In genomic region chr11:70755645-70756044, GRCm38 (mm10) we compare ENCODE assay signal across 9 mouse cellular contexts. TPM values are rescaled to one million over a fixed set of nuclear protein-coding genes. Genes with fewer than 3 reads are reported as not detected.
DNase-seq lines count a peak whose midpoint lies in the region; ATAC-seq and TF ChIP-seq lines count a peak whose summit lies in the region.
"Had no signal": no experiment of that assay in that cellular context is flagged by ENCODE, and none has a peak within 500 bp of the region (broad histone marks: within the 10 kb centered on the region; RNA-seq: fewer than 3 reads in every experiment).

No protein-coding gene starts in this region.

- 7% methylated on average over 7 of the region's 7 CpGs for WGBS in midbrain, embryonic 16.5 days
- 6% methylated on average over 7 of the region's 7 CpGs for WGBS in spleen, adult 2 months

- TF ChIP-seq CTCF in bone marrow macrophage, adult 2 months (IDR thresholded peaks at IDR 0.05; ENCODE audit: low read depth, low read length), result peak; percentile 79
- TF ChIP-seq CTCF in spleen, adult 2 months (IDR thresholded peaks at IDR 0.05; ENCODE audit: extremely low read depth, insufficient read depth, insufficient read length, insufficient replicate concordance), result peak; percentile 94; the same call in 1 of the 2 replicates

- H3K4me2 ChIP-seq in midbrain, embryonic 16.5 days (ENCODE audit: low read length), result peak overlapping the region; percentile 18; the same call in 1 of the 2 replicates
- H3K4me2 ChIP-seq: neural tube, embryonic 12.5 days had no signal

- H3K9me3 ChIP-seq in midbrain, embryonic 16.5 days (replicated peaks; ENCODE audit: control insufficient read depth, low read length, poor library complexity, severe bottlenecking), result no peaks in the 10 kb centered on the region
- H3K9me3 ChIP-seq: neural tube, embryonic 12.5 days had no signal

- peaks cover 10% of the 10 kb centered on the region for H3K4me1 ChIP-seq in bone marrow macrophage, adult 2 months (ENCODE audit: control insufficient read depth, insufficient read depth, low read length)
- no peaks in the 10 kb centered on the region for H3K4me1 ChIP-seq in midbrain, embryonic 16.5 days (ENCODE audit: control insufficient read depth, insufficient read depth, low read length)
- no peaks in the 10 kb centered on the region for H3K4me1 ChIP-seq in spleen, adult 2 months (ENCODE audit: control insufficient read depth, insufficient read depth, insufficient read length)
- H3K4me1 ChIP-seq: neural tube, embryonic 12.5 days had no signal

- no peak overlapping the region for H3K4me3 ChIP-seq in bone marrow macrophage, adult 2 months (ENCODE audit: insufficient read depth, low read length)
- no peak overlapping the region for H3K4me3 ChIP-seq in midbrain, embryonic 16.5 days (ENCODE audit: low read depth, low read length)
- no peak overlapping the region for H3K4me3 ChIP-seq in spleen, adult 2 months (ENCODE audit: extremely low read depth, insufficient read depth, insufficient read length)
- H3K4me3 ChIP-seq: neural tube, embryonic 12.5 days had no signal

- no peaks in the 10 kb centered on the region for H3K36me3 ChIP-seq in midbrain, embryonic 16.5 days (ENCODE audit: control insufficient read depth, insufficient read depth, low read length)
- H3K36me3 ChIP-seq in spleen, adult 2 months (ENCODE audit: control insufficient read depth, insufficient read depth, low read length), result no peaks in the 10 kb centered on the region
- H3K36me3 ChIP-seq: neural tube, embryonic 12.5 days had no signal

- H3K27me3 ChIP-seq in midbrain, embryonic 16.5 days (ENCODE audit: control insufficient read depth, insufficient read depth, low read depth, low read length), result no peaks in the 10 kb centered on the region
- H3K27me3 ChIP-seq in spleen, adult 2 months (ENCODE audit: control insufficient read depth, insufficient read depth, low read length), result no peaks in the 10 kb centered on the region
- H3K27me3 ChIP-seq: neural tube, embryonic 12.5 days had no signal

- intact Hi-C loops in left cerebral cortex, postnatal 25 days (cut with DNase I), result loop anchor here (2.0 to 5.0 kb wide), 5 partner anchors 68 to 343 kb away; partner anchors contain the start of genes Arrb2, Camta2, Gltpd2 and Pelp1

- no peak overlapping the region for H3K27ac ChIP-seq in bone marrow macrophage, adult 2 months (ENCODE audit: insufficient read depth, low read depth, low read length)
- no peak overlapping the region for H3K27ac ChIP-seq in midbrain, embryonic 16.5 days (ENCODE audit: low read length)
- no peak overlapping the region for H3K27ac ChIP-seq in spleen, adult 2 months (ENCODE audit: insufficient read depth, low read length)
- H3K27ac ChIP-seq: neural tube, embryonic 12.5 days had no signal

- DNase-seq in heart, adult 18-20 months, result peak; percentile 71 to 94
- DNase-seq in heart, adult 11 months, result no peak
- peak; percentile 71 to 86 for DNase-seq in left cerebral cortex, postnatal 25 days (ENCODE audit: low spot score in 2 of 2)
- peak; percentile 54 to 80 for DNase-seq in spleen, adult 2 months (ENCODE audit: low read depth in 1 of 2, low spot score in 2 of 2)

- peak overlapping the region; percentile 33; the same call in 1 of the 2 replicates for H3K9ac ChIP-seq in midbrain, embryonic 16.5 days (ENCODE audit: low read depth, low read length)
- H3K9ac ChIP-seq: neural tube, embryonic 12.5 days had no signal

- ATAC-seq in erythroid progenitor cell, adult 5-6 weeks (replicated peaks; ENCODE audit: low FRiP score, poor library complexity, severe bottlenecking), result peak; percentile 73; the same call in 1 of the 2 replicates
- peak; percentile 73 to 92 for ATAC-seq in hematopoietic stem cell, adult 5-6 weeks (replicated peaks in 1 of 2; ENCODE audit: insufficient read depth in 1 of 2, low FRiP score in 2 of 2, low TSS enrichment in 1 of 2, low read depth in 1 of 2, poor library complexity in 2 of 2, severe bottlenecking in 2 of 2)
- ATAC-seq in midbrain, embryonic 16.5 days, result peak; percentile 77

- TF ChIP-seq POLR2A in bone marrow macrophage, adult 2 months (IDR thresholded peaks at IDR 0.05; ENCODE audit: borderline replicate concordance, low read depth, low read length), result no peak
- no peak for TF ChIP-seq POLR2A in spleen, adult 2 months (IDR thresholded peaks at IDR 0.05; ENCODE audit: low read depth, low read length)

RNA-seq across cellular contexts. Expression of gene Zfp3, which starts 8.4 kb away (rescaled TPM):
- 1 to 10 TPM; 7.5 to 7.7 TPM for total RNA-seq in heart, adult 18-20 months (2021)
- polyA plus RNA-seq in bone marrow macrophage, adult 2 months (2012; ENCODE audit: insufficient read depth, insufficient read length, missing spikeins), result 2.7 and 3.3 TPM in 2 replicates
- 1.8 TPM in 1 of 2 replicates, not detected in the other for total RNA-seq in erythroid progenitor cell, adult 5-6 weeks (2015; ENCODE audit: low replicate concordance)
- 0.30 and 0.90 TPM in 2 replicates for total RNA-seq in erythroid progenitor cell, adult 5-6 weeks (2017; ENCODE audit: low replicate concordance)
- 3.7 and 8.3 TPM in 2 replicates for total RNA-seq in hematopoietic stem cell, adult 5-6 weeks (2017)
- total RNA-seq in left cerebral cortex, postnatal 25 days (2021), result 10 to 100 TPM; 16.4 to 17.2 TPM
- 14.6 and 17.4 TPM in 2 replicates for polyA plus RNA-seq in midbrain, embryonic 16.5 days (2015; fragmentation: Nextera tagmentation; extraction: Ambion mirVana)
- 1.2 and 1.4 TPM in 2 replicates for polyA plus RNA-seq in spleen, adult 2 months (2012; rRNA removed)

RNA-seq across cellular contexts. Expression of gene Kif1c, which starts 55.3 kb away (rescaled TPM):
- 100 to 1,000 TPM; 469 to 485 TPM for total RNA-seq in heart, adult 18-20 months (2021)
- 56.2 and 57.9 TPM in 2 replicates for polyA plus RNA-seq in bone marrow macrophage, adult 2 months (2012; ENCODE audit: insufficient read depth, insufficient read length, missing spikeins)
- 1.1 and 1.7 TPM in 2 replicates for total RNA-seq in erythroid progenitor cell, adult 5-6 weeks (2015; ENCODE audit: low replicate concordance)
- total RNA-seq in erythroid progenitor cell, adult 5-6 weeks (2017; ENCODE audit: low replicate concordance), result 2.7 and 3.6 TPM in 2 replicates
- total RNA-seq in hematopoietic stem cell, adult 5-6 weeks (2017), result 6.7 and 7.3 TPM in 2 replicates
- 10 to 100 TPM; 51.3 to 53.2 TPM for total RNA-seq in left cerebral cortex, postnatal 25 days (2021)
- polyA plus RNA-seq in midbrain, embryonic 16.5 days (2015; fragmentation: Nextera tagmentation; extraction: Ambion mirVana), result 1.3 and 1.5 TPM in 2 replicates
- 17.5 and 19.5 TPM in 2 replicates for polyA plus RNA-seq in spleen, adult 2 months (2012; rRNA removed)

RNA-seq across cellular contexts. Expression of gene Inca1, which starts 55.7 kb away (rescaled TPM):
- 1 to 10 TPM; 6.1 to 7.7 TPM for total RNA-seq in heart, adult 18-20 months (2021)
- polyA plus RNA-seq in bone marrow macrophage, adult 2 months (2012; ENCODE audit: insufficient read depth, insufficient read length, missing spikeins), result 1.7 TPM in 1 of 2 replicates, not detected in the other
- total RNA-seq in erythroid progenitor cell, adult 5-6 weeks (2015; ENCODE audit: low replicate concordance), result not detected in 2 replicates
- not detected in 2 replicates for total RNA-seq in erythroid progenitor cell, adult 5-6 weeks (2017; ENCODE audit: low replicate concordance)
- 0.25 TPM in 1 of 2 replicates, not detected in the other for total RNA-seq in hematopoietic stem cell, adult 5-6 weeks (2017)
- total RNA-seq in left cerebral cortex, postnatal 25 days (2021), result 1 to 10 TPM; 1.5 to 2.5 TPM
- polyA plus RNA-seq in midbrain, embryonic 16.5 days (2015; fragmentation: Nextera tagmentation; extraction: Ambion mirVana), result 1.2 and 1.5 TPM in 2 replicates
- polyA plus RNA-seq in spleen, adult 2 months (2012; rRNA removed), result 0.70 and 0.76 TPM in 2 replicates

RNA-seq across cellular contexts. Expression of gene Scimp, which starts 56.7 kb away (rescaled TPM):
- total RNA-seq in heart, adult 18-20 months (2021), result 1 to 10 TPM in 1 of 2 experiments, under 1 TPM in 1; 0.42 to 1.1 TPM
- 1.1 TPM in 1 of 2 replicates, not detected in the other for polyA plus RNA-seq in bone marrow macrophage, adult 2 months (2012; ENCODE audit: insufficient read depth, insufficient read length, missing spikeins)
- not detected in 2 replicates for total RNA-seq in erythroid progenitor cell, adult 5-6 weeks (2015; ENCODE audit: low replicate concordance)
- total RNA-seq in erythroid progenitor cell, adult 5-6 weeks (2017; ENCODE audit: low replicate concordance), result not detected in 2 replicates
- total RNA-seq in hematopoietic stem cell, adult 5-6 weeks (2017), result 0.25 and 0.69 TPM in 2 replicates
- not detected for total RNA-seq in left cerebral cortex, postnatal 25 days (2021)
- polyA plus RNA-seq in midbrain, embryonic 16.5 days (2015; fragmentation: Nextera tagmentation; extraction: Ambion mirVana), result not detected in 2 replicates
- 6.8 and 7.6 TPM in 2 replicates for polyA plus RNA-seq in spleen, adult 2 months (2012; rRNA removed)
- polyA plus RNA-seq: neural tube, embryonic 12.5 days had no signal

Comparison
In these comparisons a context has a peak if more than half of its experiments do, and no peak if none do; other contexts are left out.
1. RNA of gene Kif1c, which starts 55.3 kb away (total RNA-seq): 469 to 485 TPM in heart, adult 18-20 months; 51.3 to 53.2 TPM in left cerebral cortex, postnatal 25 days, 6.7 to 7.3 TPM in hematopoietic stem cell, adult 5-6 weeks and 1.1 to 3.6 TPM in erythroid progenitor cell, adult 5-6 weeks; every median in the first group is over 4 times any median in the second.
2. Peak in every context shown above with its lines, with median percentiles within 50 percentile points of each other: ATAC-seq.